Mouse (Mus musculus) megakaryocyte progenitor cell, adult 5-6 weeks (primary cell): ENCODE measurements around the gene Jaml. TPM values are rescaled to one million over a fixed set of nuclear protein-coding genes. Genes with fewer than 3 reads are reported as not detected.
A peak's percentile ranks its signal among the peaks of the same experiment; 100 is the strongest.
"Not testable (repeated sequence)": the region's sequence is repeated elsewhere in the genome, so short reads cannot be mapped to it uniquely, and the experiment has no call there.

Experiments
- ATAC-seq: replicated peaks from 2 replicates; pipeline ENCODE4 v1.8.0; 2016; ENCODE audit warnings: mild to moderate bottlenecking, moderate TSS enrichment, inconsistent platforms; ENCODE audit not compliant: poor library complexity
- total RNA-seq, 2 experiments: library from RNA; stranded (forward) in 1 of 2; stranded (reverse) in 1 of 2; fragments of 157-497, 149-512 nt in 1 of 2; fragments of 200-1000 nt in 1 of 2; gene quantifications; 2 replicates each; pipeline versions ENCODE4 v1.2.3 to v1.2.4; 2015 to 2017

Jaml gene
- total RNA-seq (2015) (0.89 and 2.0 TPM in 2 replicates), total RNA-seq (2017) (3.4 and 4.6 TPM in 2 replicates)

DNA sequence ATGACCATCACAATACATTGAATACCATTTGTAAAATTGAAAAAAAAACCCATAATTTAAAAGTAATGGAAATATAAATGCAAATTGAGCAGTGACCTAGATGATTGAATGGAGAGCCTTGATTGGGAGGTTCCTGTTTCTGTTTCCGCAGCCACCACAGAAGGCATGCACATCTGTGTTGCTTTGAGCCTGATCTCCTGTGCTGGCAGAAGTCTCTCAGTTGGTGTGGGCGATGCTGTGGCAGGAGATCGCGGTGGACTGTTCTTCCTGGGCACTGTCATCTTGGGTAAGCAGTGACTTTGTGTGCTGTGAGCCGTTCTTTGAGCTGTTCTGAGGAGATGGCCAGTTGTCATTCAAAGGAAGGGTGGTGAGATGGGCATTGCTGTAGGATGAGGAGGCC lies at the start of gene Jaml:
Gene Jaml (plus strand): TSS at position 173 of the 400 bp plus-strand sequence.
- ATAC-seq, result peak; percentile 95

DNA sequence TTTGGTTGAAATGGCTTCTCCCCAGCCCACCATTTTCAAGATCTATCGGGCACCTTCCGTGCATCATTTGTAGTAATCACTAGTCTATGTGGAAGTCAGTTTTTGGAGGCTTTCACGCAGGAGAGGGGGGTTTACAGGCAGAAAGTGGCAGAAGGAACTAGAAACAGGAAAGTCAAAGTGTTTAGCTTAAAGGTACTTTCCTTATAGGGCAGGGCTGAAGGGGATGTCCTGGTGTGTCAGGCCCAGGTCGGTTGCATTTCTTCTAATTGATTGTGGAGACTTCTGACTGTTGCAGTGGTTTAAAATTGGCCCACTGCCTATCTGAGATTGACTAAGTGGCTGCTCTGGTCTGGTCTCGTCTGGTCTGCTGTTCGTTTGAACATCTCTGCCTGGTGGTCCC lies 48.6 kb upstream of the Jaml start:
- no peak for ATAC-seq

DNA sequence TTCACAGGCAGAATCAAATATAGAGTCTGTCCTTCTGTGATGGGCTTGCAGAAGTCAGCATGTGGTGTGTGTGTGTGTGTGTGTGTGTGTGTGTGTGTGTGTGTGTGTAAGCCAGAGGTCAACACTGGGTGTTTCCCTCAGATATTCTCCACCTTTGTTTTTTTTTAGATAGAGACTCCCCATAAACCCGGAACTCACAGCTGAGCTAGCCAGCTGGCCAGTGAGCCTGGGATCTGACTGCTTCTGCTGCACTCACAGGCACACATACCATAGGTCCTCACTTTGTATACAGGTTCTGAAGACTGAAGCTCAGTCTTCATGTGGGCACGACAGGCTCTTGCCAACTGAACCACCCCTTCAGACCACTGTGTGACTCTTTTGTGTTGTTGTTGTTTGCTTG lies 46.7 kb upstream of the Jaml start:
- no peak for ATAC-seq

DNA sequence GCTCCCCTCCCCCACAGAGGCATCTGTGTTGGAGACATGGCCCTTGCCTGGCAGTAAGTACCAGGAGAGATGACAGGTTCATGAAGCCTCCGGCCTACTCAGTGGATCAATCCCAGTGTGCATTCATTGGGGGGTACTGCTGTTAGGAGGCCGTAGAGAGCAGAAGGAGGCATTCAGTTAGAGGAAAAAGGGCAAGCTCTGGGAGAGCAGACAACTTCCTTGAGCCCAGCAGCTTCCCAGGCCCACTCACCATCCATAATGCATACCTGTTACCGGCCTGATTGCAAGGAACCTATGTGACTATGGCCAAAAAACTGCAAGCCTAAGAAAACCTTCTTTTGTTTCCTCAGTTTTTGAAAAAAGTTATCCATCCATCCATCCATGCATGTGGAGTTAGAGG lies 44.5 kb upstream of the Jaml start:
- no peak for ATAC-seq

DNA sequence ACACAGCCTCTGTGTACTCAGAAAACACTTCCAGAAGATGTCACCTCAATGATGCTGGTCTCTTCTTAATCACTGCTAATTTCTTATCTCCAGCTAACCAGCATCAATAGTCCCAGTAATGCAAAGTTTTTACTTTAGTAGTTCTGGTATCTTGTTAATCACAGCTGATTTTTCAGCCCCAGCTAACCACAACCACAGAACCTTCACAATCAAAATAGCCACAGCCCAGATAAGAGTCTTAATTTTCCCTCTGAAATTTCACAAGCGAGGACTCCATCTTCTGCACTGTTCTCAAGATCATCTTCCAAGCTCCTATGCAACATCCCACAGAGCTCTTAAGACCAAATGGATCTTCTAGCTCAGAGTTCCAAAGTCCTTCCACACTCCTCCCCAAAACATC lies 41.2 kb upstream of the Jaml start:
- not testable (repeated sequence) for ATAC-seq

DNA sequence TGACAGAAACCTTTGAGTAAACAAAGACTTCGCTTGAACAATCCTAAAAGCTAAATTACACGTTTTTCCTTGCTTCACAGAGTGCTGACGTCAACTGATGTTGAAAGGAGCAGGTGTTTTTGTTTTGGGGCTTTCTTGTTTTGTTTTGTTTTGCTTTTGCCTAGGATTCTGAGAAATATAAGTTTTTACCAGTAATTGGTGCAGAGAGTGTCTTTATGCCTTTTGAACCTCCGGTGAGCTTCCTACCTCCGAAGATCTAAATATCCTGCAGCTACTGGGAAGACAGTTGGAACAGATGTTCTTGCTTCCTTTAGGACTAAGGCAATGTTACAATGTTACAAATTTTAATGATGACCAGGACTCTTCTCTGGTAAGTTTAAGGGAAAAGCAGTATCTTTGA lies 39.5 kb upstream of the Jaml start, which contains the start of gene Mpzl2:
Gene Mpzl2 (plus strand): TSS at position 301 of the 400 bp plus-strand sequence.
- ATAC-seq, result no peak

DNA sequence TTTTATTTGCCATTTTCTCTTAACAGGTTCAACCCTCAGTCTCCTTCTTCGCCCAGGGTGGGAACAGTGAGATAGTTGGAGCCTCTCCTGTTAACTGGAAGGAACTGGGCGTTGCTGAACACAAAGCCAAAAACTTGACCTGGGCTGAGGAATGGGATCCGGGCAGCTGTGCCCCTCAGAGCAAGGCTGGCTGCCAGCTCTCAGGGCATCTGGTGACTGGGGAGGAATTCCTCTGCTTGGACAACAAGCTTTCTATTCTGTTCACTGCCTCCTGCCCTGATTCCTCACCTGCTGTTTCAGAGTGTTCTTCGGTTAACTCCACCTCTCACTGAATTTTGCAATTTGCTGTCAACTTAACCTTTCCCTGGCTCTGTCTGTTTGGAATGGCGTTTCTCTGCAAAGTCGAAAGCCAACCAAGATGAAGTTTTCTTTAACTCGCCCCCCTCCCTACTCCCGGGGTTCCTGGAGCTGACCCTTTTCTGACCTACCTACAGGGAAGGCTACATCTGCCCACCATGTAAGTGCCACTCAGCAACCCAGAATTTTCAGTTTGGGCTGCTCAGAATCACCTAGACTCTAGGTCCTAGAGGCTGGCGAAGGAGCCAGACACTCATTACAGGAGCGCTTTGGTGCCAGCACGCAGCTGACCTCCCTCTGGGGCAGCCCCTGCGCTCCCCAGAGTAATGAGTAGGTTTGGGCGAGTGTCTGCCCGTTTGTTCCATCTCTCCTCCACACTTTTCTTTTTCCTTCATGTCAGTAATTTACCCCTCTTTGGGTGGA lies 38.7 kb upstream of the Jaml start:
- no peak for ATAC-seq

DNA sequence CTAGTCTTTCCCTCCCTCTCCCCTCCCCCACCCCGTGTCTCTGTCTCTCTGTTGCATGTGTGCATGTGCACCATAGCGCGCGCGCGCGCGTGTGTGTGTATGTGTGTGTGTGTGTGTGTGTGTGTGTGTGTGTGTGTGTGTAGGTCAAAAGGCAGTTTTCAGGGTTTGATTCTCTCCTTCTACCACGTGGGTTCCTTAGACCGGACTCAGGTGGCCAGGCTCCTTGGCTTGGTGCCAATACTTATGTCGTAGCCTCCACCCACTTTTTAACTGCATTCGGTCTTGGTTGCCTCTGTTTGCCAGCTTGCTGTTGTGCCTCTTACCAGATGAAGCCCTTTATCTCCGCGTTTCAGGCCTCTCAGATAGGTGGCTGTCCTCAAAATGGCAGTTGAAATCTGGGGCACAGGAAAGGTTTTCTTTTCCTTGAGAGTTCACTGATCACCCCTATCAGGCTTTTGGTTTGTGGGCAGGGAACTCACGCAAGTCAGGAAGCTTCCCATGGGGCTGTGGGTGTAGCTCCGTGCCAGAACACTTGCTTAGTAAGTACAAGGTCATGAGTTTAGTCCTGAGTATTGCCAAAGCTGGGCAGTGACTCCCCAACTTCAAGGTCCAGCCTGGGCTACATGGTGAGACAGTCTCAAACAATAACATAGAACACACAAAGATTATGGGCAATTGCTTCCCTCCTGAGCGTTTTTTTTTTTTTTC lies 37.7 kb upstream of the Jaml start:
- ATAC-seq, result peak; percentile 87

DNA sequence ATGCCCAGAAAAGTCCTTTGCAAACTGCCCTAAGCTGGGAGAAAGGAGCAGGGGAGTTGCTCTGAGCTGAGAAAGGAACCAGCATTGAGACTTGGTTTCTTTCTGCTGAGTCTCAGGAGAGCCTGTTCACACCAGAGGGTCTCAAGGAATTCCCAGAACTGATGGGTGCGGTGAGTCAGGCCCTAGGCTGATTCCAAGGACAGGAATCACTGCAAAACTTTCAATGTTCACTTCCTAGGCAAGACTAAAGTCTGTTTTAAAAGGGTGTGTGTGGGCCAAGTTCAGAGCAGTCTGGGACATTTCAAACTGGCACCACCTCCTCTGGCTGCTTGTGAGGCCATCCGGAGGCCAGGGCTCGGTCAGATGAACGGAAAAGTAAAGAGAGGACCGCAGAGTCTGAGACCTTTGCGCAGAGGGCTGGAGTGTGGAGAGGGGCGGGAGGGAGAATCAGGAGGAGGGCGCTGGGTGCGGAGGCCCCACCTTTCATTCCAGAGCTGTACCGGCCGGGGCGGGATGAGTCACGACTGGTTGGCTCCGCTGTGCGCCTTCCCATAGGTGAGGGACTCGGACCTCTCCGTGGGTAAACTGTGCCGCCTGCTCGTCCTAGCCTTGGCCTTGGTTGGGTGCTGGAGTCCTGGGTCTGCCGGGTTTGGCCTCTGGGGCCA lies 36.8 kb upstream of the Jaml start:
- ATAC-seq, result no peak

DNA sequence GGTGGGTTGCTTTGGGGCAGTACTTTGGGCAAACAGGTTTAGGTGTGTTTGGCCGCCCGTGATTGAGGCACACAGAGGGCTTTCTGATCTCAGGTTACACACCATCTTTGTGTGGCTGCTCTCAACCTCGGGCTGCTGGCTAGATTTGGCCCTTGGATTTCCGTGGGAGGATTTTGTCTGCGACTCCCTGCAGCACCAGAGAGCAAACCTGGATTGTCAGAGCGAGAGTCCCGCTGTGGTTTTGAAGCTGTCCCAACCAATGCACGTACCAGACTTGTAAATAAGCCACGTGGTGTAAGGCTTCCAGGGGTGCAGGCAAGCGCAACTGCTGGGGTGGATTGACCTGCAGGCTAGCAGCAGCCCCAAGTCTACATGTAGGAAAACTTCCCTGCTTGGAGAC lies 36.0 kb upstream of the Jaml start:
- no peak for ATAC-seq

DNA sequence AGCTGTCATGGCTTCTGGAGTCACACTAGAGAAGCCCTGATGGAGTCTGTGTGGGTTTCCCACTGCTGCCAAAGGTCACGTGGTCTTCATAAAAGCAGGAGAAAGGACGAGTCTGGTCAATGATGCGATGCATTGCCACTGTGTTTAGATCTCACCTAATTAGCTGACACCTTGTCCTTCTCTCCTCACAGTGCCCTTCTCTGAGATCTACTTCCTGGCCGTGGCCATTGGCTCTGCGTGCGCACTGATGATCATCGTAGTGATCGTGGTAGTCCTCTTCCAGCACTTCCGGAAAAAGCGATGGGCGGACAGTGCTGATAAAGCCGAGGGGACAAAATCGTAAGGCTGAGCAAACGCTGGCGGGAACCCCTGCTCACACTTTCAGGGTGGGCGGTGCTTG lies 32.0 kb upstream of the Jaml start:
- no peak for ATAC-seq

DNA sequence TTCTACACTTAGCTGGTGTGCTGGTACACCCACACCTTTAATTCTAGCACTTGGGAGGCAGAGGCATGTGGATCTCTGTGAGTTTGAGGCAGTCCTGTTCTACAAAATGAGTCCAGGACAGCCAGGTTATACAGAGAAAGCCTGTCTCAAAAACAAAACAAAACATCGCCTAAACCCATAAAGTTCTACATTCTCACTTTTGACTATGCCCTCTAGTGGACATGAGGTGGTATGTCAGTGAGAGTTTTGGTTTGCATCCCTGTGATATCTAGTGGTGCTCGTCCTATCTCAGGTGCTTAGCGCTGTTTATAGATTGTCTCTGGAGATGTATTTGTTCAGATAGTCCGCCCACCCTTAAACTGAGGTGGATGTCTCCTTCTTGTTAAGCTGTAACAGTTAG lies 30.5 kb upstream of the Jaml start:
- ATAC-seq, result peak; percentile 58; the same call in 1 of the 2 replicates

DNA sequence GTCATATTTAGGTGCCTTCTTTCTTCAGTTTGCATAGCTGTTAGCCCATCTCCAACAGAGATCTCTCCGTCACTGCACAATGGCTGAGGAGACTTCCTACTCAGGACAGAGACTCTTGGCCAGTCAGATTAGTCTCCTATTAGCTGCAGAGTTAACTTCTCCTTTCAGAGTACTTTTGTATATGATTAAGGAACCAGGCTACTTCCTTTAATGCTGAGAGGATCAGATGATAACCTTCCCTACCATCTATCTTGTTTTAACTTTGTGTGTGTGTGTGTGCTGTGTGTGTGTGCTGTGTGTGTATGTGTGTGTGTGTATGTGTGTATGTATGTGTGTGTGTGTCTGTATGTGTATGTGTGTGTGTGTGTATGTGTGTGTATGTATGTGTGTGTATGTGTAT lies 29.3 kb upstream of the Jaml start:
- peak; percentile 66 for ATAC-seq

DNA sequence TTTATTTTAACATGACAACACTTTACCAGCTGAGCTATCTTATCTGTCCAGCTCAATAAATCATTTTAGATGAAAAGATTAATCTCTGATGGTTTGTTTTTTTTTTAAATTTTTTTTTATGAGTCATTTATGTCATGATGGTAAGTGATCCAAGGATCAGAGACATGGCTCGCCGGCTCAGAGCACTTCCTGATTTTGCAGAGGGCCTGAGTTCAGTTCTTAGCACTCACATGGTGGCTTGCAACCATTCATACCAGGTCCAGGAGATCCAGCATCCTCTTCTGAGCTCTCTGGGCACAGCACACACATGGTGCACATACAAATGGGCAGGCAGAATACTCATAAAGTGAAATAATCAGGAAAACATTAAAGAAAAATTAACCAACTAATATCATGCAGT lies 28.7 kb upstream of the Jaml start:
- ATAC-seq, result no peak

DNA sequence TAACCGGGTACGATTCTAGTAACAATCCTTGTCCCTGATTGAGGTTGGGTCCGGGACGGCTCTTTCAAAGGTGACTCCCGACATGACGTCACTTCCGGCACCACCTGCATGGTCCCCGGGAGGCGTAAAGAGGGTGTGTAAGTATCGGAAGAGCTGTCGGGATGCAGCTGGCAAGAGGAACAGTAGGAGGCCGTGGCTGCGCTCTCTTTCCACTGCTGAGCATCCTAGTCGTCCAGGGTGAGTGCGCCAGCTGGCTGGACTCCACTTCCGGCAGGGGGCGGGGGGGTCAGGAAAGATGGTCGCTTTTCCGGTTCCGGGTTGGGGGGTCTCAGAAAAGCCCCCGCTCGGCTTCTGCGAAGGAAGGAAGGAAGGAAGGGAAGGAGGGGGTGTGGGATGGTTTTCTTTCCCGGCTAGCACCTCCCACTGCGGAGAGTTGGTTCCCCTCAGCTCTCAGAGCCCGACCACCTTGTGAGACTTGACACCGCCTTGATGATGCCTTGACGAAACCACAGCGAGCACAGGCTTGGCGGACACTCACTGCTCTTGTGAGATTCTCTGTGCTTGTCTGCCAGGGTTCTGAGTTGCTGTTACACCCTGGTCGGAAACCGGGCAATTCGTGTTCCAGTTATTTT lies 23.8 kb upstream of the Jaml start, which contains the start of gene Mpzl3:
Gene Mpzl3 (plus strand): TSS at position 105 of the 632 bp plus-strand sequence.
- peak; percentile 48; the same call in 1 of the 2 replicates for ATAC-seq

DNA sequence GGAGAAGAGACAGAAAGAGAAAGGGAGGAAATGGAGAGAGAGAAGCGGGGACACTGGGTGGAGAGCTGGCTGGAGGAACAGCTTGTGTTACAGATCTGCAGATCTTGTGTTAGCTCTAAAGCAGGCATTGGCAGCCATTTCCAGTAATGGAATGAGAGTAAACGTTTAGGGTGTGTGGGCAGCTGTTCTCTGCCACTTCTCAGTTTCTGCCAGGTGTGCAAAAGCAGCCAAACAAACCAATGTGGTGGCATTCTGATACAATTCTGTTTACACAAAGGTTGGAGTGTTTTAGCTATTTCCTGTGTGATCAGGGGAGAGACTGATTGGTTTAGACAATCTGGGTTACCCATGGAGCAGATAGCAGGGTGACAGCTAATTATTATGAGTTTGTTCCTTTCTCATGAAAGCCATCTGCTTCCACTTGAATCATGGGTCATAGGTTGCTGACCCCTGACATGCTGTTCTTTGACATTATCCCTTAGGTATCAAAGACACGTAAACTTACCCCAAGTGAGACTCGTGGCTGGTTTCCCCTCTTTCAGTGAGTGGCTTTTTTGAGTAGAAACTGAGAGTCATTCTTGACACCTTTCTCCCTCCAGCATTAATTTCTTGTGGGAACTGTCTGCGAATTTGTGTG lies 20.6 kb upstream of the Jaml start:
- ATAC-seq, result no peak

DNA sequence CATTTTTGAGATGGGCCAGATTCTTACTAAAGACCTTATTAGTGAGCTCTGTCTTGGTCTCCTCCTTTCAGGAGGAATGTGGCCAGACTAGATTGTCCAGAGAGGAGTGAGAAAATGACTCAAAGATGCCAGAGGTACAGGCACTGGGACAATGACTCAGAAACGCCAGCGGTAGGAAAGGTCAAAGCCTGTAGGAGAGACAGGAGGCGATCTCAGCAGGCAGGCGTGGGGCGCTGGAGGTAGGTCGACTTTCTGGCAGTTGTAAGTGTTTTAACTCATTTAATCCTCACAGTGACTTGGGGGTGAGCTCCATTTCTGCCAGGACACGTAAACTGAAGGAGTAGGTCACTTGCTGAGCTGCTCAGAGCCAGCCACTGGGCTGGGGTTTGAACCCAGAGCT lies 18.8 kb upstream of the Jaml start:
- no peak for ATAC-seq

DNA sequence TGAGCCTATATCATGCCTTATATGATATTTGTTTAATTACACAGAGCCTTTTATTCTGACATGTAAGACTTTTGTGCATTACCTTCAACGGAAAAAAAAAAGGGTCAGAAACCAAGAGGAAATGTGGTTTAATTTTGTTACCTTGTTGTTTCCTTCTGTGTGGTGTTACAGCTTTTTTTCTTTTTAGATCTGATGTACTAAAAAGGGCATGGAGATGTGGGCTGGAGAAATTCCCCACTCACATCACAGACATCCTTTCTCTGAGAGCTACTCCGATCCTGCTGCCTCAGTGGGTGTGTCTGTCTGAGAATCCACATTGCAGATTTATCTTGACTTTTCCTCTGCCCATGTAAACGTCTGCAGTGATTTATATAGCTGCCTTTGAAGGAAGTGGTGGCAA lies 16.3 kb upstream of the Jaml start:
- no peak for ATAC-seq

DNA sequence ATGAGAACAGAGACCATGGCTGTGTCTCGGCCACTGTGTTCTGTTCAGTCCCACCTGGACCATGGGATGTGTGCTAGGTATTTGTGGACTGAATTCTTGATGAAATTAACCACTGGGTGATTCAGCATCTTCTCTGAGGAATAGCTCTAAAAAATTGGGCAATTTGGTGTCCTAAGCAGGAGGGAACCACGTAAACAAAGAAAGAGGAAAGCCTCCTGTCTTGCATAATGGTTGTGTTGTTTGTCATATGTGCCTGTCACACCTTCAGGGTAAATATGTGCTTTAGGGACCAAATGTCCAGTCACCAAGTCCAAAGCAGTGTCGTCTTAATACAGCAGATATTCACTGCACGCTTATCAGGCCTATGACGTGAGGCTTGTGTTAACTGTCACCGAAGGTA lies 14.6 kb upstream of the Jaml start:
- ATAC-seq, result peak; percentile 46

DNA sequence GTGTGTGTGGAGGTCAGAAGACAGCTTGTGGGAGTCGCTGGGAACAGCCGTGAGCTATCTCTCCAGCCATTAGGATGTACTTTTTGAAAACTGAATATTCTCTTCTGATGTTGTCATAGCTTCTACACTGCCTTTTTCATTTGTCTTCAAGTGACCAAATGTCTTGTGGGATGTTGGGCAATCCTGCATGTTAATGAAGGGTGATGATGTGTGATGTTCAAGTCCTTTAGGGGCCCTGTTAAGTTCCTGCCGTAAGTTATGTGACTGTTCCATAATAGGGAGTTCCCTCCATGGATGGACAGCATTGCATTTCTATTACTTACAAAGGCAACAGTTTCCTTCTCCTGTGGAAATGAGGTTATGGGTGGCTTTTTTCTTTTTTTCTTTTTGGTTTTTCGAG lies 12.2 kb upstream of the Jaml start:
- peak; percentile 23; the same call in 1 of the 2 replicates for ATAC-seq

DNA sequence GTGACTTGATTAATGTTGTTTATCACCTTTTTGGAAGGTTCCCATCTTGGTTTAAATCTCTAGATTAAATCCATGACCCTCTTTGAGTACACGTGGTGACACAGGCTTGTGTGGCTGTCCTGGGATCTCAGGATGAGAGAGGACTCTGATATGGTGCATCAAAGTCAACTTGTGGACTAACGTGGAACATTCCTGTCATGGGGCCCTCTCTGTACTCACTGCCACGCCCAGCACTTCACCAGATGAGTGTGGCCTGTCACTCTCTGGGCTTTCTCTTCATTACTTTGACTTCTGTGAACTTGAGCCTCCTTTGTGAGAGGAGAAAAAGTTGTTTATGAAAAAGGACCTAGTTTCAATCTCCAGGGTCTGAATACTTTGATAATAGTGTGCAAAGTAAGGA lies 7.2 kb upstream of the Jaml start:
- no peak for ATAC-seq
